Mouse (Mus musculus) large intestine, adult 2 months (tissue): Measurements from ENCODE around the gene Gm2431. TPM values are rescaled to one million over a fixed set of nuclear protein-coding genes. Genes with fewer than 3 reads are reported as not detected.
"Not testable (repeated sequence)": the region's sequence is repeated elsewhere in the genome, so short reads cannot be mapped to it uniquely, and the experiment has no call there.

Experiments used
- DNase-seq: peaks from one replicate; pipeline ENCODE4 v3.0.0-alpha.2; 2012; ENCODE audit warnings: low read depth, low spot score
- WGBS: fragments of 180-500 bp; shearing (Covaris S2); methylation state at CpG from one replicate; pipeline ENCODE4 v1.1.7; 2018; 5-methylcytosine and 5-hydroxymethylcytosine counted together
- polyA plus RNA-seq: library from polyadenylated mRNA; depleted of rRNA; stranded (reverse); fragments of >200 nt; gene quantifications from 2 replicates; pipeline ENCODE4 v1.2.3, GENCODE M21; 2012; rRNA removed

The Gm2431 gene
- polyA plus RNA-seq, 1 experiment, result not detected

- DNase-seq, result no peak
- 38% methylated on average over 2 of the region's 2 CpGs for whole genome bisulfite sequencing
These were observed 33.6 kb downstream of the Gm2431 start for GRCm38 (mm10) chr7:142224518-142224917.

DNA sequence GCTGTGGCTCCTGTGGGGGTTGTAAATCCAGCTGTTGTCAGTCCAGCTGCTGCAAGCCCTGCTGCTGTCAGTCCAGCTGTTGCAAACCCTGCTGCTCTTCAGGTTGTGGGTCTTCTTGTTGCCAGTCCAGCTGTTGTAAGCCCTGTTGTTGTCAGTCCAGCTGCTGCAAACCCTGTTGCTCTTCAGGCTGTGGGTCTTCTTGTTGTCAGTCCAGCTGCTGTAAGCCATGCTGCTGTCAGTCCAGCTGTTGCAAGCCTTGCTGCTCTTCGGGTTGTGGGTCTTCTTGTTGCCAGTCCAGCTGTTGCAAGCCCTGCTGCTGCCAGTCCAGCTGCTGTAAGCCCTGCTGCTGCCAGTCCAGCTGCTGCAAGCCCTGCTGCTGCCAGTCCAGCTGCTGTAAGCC, 46.0 kb downstream of the Gm2431 start:
- DNase-seq, result not testable (repeated sequence)
- WGBS, result 54% methylated on average over 1 of the region's 1 CpGs

DNA sequence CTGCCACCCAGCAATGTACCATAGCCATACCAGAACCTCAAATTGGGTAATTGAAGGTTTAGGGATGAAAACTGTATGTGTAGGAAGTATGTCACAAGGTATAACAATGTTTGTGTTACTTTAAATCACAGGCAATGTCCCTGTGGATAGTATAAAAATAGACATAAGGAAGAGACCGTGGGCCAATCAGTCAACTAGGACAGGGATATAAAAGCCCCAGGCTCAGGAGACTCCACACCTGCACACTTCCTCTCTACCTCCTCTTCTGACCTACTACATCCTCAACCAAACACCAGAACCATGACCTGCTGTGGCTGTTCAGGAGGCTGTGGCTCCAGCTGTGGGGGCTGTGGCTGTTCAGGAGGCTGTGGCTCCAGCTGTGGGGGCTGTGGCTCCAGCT, 46.6 kb downstream of the Gm2431 start, which contains the start of gene Gm7579:
Gene Gm7579, plus strand, starts transcription at position 301 of the 400 bp plus-strand sequence.
- 41% methylated on average over 1 of the region's 1 CpGs for WGBS
- DNase-seq, result no peak

Other genes with a start within 250 kb of the Gm2431 start
- gene Mob2, start 197.3 kb downstream of the Gm2431 start, polyA plus RNA-seq, result 52.5 and 62.4 TPM in 2 replicates
- gene Dusp8, start 162.5 kb downstream of the Gm2431 start, polyA plus RNA-seq, result 8.1 and 12.5 TPM in 2 replicates
- gene Gm45618, start 137.6 kb downstream of the Gm2431 start, polyA plus RNA-seq, result not detected in 2 replicates
- gene Gm39115, start 122.3 kb downstream of the Gm2431 start, polyA plus RNA-seq, result not detected in 2 replicates
- not detected in 2 replicates for gene Gm45337, start 113.7 kb downstream of the Gm2431 start, polyA plus RNA-seq
- not detected in 2 replicates for gene Gm29735, start 101.2 kb downstream of the Gm2431 start, polyA plus RNA-seq
- not detected in 2 replicates for gene Gm4553, start 92.6 kb downstream of the Gm2431 start, polyA plus RNA-seq
- gene Krtap5-2, start 82.3 kb downstream of the Gm2431 start, polyA plus RNA-seq, result not detected in 2 replicates
- not detected in 2 replicates for gene Gm10153, start 68.0 kb downstream of the Gm2431 start, polyA plus RNA-seq
- 0.42 TPM in 1 of 2 replicates, not detected in the other for gene Krtap5-3, start 57.0 kb downstream of the Gm2431 start, polyA plus RNA-seq
- gene Gm7579, start 46.5 kb downstream of the Gm2431 start, polyA plus RNA-seq, result not detected in 2 replicates
- not detected in 2 replicates for gene Krtap5-5, start 28.4 kb downstream of the Gm2431 start, polyA plus RNA-seq
- not detected in 2 replicates for gene Gm40460, start 17.3 kb downstream of the Gm2431 start, polyA plus RNA-seq
- gene Gm4559, start 16.0 kb upstream of the Gm2431 start, polyA plus RNA-seq, result not detected in 2 replicates
- gene Krtap5-1, start 38.8 kb upstream of the Gm2431 start, polyA plus RNA-seq, result not detected in 2 replicates
- gene Krtap5-4, start 45.2 kb upstream of the Gm2431 start, polyA plus RNA-seq, result not detected in 2 replicates
- gene Ifitm10, start 115.4 kb upstream of the Gm2431 start, polyA plus RNA-seq, result 1.1 and 1.3 TPM in 2 replicates
- not detected in 2 replicates for gene Gm49369, start 124.3 kb upstream of the Gm2431 start, polyA plus RNA-seq
- 308 and 344 TPM in 2 replicates for gene Ctsd, start 129.7 kb upstream of the Gm2431 start, polyA plus RNA-seq
- 0.46 and 0.91 TPM in 2 replicates for gene Syt8, start 176.5 kb upstream of the Gm2431 start, polyA plus RNA-seq
- 0.19 and 1.9 TPM in 2 replicates for gene Tnni2, start 183.5 kb upstream of the Gm2431 start, polyA plus RNA-seq
- gene Lsp1, start 202.5 kb upstream of the Gm2431 start, polyA plus RNA-seq, result 68.4 and 82.6 TPM in 2 replicates
- gene Tnnt3, start 240.5 kb upstream of the Gm2431 start, polyA plus RNA-seq, result 1.1 TPM in 2 replicates